Mouse (Mus musculus) lung, postnatal 0 days (tissue): ENCODE measurements around the gene Supt3.

Source experiments
- CTCF ChIP-seq: IDR thresholded peaks from 2 replicates; pipeline ENCODE4 v1.5.1; 2016; ENCODE audit warnings: antibody characterized with exemption, mild to moderate bottlenecking
- EP300 ChIP-seq: IDR thresholded peaks from 2 replicates; pipeline ENCODE4 v1.6.1; 2016; ENCODE audit warnings: antibody characterized with exemption, mild to moderate bottlenecking, control low read depth

DNA sequence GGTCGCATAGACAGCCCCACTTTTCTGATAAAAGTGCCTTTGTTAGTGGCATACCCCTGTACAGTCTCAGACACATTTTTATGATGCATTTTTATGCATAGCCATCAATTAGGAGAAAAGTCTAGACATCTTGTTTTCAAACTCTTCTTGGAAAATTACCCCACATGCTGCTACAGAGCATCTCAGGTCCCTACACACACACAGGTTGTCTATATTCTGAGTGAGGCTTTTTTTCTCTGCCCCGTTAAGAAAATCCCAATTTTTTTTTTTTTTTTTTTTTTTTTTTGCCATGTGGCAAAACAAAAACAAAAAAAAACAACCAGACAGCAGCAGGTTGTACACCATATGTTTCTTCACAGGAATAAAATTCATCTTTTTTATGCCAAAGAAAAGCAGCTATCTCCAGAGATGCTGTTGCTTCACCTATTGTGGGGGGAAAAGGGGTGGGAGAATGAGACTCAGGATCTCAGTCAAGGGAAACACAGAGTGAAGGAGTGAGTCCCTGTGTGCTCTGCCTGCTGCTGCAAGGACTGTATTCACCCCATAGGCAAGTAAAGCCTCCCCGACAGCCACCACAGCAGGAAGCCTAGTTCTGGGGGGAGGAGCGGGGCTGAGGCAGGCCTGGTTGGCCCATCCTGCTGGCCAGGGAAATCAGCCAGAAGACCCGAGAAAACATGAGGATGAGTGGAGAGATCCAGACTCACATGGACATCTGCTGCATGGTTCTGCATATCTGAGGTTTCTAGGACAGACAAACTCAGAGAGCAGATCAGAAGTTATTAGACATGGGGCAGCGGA is 281.8 kb downstream of the Supt3 start:
- TF ChIP-seq CTCF (no peak), EP300 (no peak)
